Mouse (Mus musculus) large intestine, adult 2 months (tissue): Measurements from ENCODE around the gene H2afj. TPM values are rescaled to one million over a fixed set of nuclear protein-coding genes. Genes with fewer than 3 reads are reported as not detected.

Source experiments
- polyA plus RNA-seq: library from polyadenylated mRNA; depleted of rRNA; stranded (reverse); fragments of >200 nt; gene quantifications from 2 replicates; pipeline ENCODE4 v1.2.3, GENCODE M21; 2012; rRNA removed

Gene H2afj
- polyA plus RNA-seq, 1 experiment, result 221 TPM

Other genes with a start within 250 kb of the H2afj start
- 43.4 and 87.0 TPM in 2 replicates for gene Plbd1, start 146.3 kb upstream of the H2afj start, polyA plus RNA-seq
- 75.9 and 98.3 TPM in 2 replicates for gene Gucy2c, start 26.5 kb upstream of the H2afj start, polyA plus RNA-seq
- 2.2 and 2.6 TPM in 2 replicates for gene Hist4h4, start 3.8 kb upstream of the H2afj start, polyA plus RNA-seq
- gene BC049715, start 19.4 kb downstream of the H2afj start, polyA plus RNA-seq, result 0.12 and 0.19 TPM in 2 replicates
- gene Wbp11, start 20.0 kb downstream of the H2afj start, polyA plus RNA-seq, result 26.9 and 30.0 TPM in 2 replicates
- gene Smco3, start 27.2 kb downstream of the H2afj start, polyA plus RNA-seq, result not detected in 2 replicates
- 0.60 and 0.64 TPM in 2 replicates for gene Art4, start 49.5 kb downstream of the H2afj start, polyA plus RNA-seq
- 209 and 260 TPM in 2 replicates for gene Mgp, start 67.6 kb downstream of the H2afj start, polyA plus RNA-seq
- 0.19 and 0.32 TPM in 2 replicates for gene Erp27, start 113.9 kb downstream of the H2afj start, polyA plus RNA-seq
- gene Pde6h, start 115.6 kb downstream of the H2afj start, polyA plus RNA-seq, result 0.01 TPM in 1 of 2 replicates, not detected in the other
- gene Arhgdib, start 133.7 kb downstream of the H2afj start, polyA plus RNA-seq, result 54.6 and 61.2 TPM in 2 replicates